Mouse (Mus musculus): ENCODE measurements at regions not wholly inside any gene's neighbourhood (a gene's known extent, or its start where the extent isn't known, plus 50 kb on each side); places are given as distances from the start of the nearest gene placed in this dataset.

DNA sequence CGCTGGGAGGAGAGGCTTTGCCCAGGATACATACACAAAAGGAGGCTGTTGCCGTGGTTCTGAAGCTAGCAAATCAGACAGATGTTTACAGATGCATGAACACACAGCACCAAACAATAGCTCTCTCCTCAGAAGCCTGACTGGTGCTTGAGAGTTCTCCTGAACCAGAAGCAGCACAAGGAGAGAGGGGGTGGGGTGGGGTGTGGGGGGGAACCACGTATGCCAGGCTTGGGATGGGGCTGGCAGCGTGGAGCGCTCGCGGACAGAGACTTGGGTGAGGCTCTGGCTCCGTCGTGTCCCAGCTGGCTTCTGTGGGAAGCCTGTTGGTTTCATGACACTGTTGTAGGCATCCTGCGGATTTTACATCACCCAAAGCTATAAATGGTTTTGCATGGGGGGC lies 55.1 kb upstream of the Acbd6 start:
- TF ChIP-seq CHD1 (IDR thresholded peaks at IDR 0.05; ENCODE audit: low read depth, low read length) = no peak
- TF ChIP-seq HCFC1 (IDR thresholded peaks at IDR 0.05; ENCODE audit: low read depth, low read length) = no peak
- no peak for TF ChIP-seq RAD21 (IDR thresholded peaks at IDR 0.05; ENCODE audit: low read depth, low read length)
- TF ChIP-seq POLR2AphosphoS5 (IDR thresholded peaks at IDR 0.05; ENCODE audit: borderline replicate concordance, low read depth, low read length) = no peak
- no peak for TF ChIP-seq BHLHE40 (IDR thresholded peaks at IDR 0.05; ENCODE audit: borderline replicate concordance, low read depth, low read length)
- TF ChIP-seq USF1 (IDR thresholded peaks at IDR 0.05; ENCODE audit: low read depth, low read length) = no peak
- no peak for TF ChIP-seq ZC3H11A (IDR thresholded peaks at IDR 0.05; ENCODE audit: low read depth, low read length)
- no peak for TF ChIP-seq EP300 (IDR thresholded peaks at IDR 0.05; ENCODE audit: low read depth in 1 of 2, low read length in 2 of 2)
- no peak for TF ChIP-seq NELFE (IDR thresholded peaks at IDR 0.05; ENCODE audit: low read depth, low read length)
- no peak for TF ChIP-seq MXI1 (IDR thresholded peaks at IDR 0.05; ENCODE audit: low read depth, low read length)
- TF ChIP-seq CTCF (IDR thresholded peaks at IDR 0.05 in 2 of 3, conservative IDR thresholded peaks at IDR 0.05 in 1 of 3; ENCODE audit: control insufficient read depth in 1 of 3, insufficient read depth in 1 of 3, low read depth in 2 of 3, low read length in 3 of 3, poor library complexity in 1 of 3, severe bottlenecking in 1 of 3) = no peak
- no peak for TF ChIP-seq POLR2A (IDR thresholded peaks at IDR 0.05; ENCODE audit: control insufficient read depth in 1 of 2, insufficient read depth in 1 of 2, low read depth in 1 of 2, low read length in 2 of 2, poor library complexity in 1 of 2)
- no peak for TF ChIP-seq RCOR1 (IDR thresholded peaks at IDR 0.05; ENCODE audit: low read depth, low read length)
- TF ChIP-seq ETS1 (IDR thresholded peaks at IDR 0.05; ENCODE audit: low read depth, low read length) = no peak

Data from MEL (cell line).